Mouse (Mus musculus) intestine, postnatal 0 days (tissue): Measurements from ENCODE around the gene Tspan31. TPM values are rescaled to one million over a fixed set of nuclear protein-coding genes. Genes with fewer than 3 reads are reported as not detected.

Experiments used
- ATAC-seq: fragments of 200-750 bp; cut with Nextera tagmentation; 2 replicates; pipeline ENCODE4 v1.8.0; 2017; ENCODE audit warnings: mild to moderate bottlenecking, moderate TSS enrichment, moderate library complexity
- H3K27ac ChIP-seq: fragments of 300-500 bp; sonication (generic); 2 replicates; pipeline ENCODE4 v1.5.1; 2014; ENCODE audit warnings: mild to moderate bottlenecking, low read depth, low read length, moderate library complexity
- H3K27me3 ChIP-seq: fragments of 300-500 bp; sonication (generic); replicated peaks from 2 replicates; pipeline ENCODE4 v1.6.1; 2014; ENCODE audit warnings: low read length, mixed read lengths; ENCODE audit not compliant: control insufficient read depth, insufficient read depth
- H3K36me3 ChIP-seq: fragments of 300-500 bp; sonication (generic); 2 replicates; pipeline ENCODE4 v1.6.1; 2014; ENCODE audit warnings: mild to moderate bottlenecking, moderate library complexity; ENCODE audit not compliant: control insufficient read depth, insufficient read depth
- H3K4me1 ChIP-seq: fragments of 300-500 bp; sonication (generic); replicated peaks from 2 replicates; pipeline ENCODE4 v1.6.1; 2014; ENCODE audit warnings: antibody characterized with exemption, low read length, mixed read lengths; ENCODE audit not compliant: control insufficient read depth, insufficient read depth
- H3K4me2 ChIP-seq: fragments of 300-500 bp; sonication (generic); replicated peaks from 2 replicates; pipeline ENCODE4 v1.6.1; 2014; ENCODE audit warnings: low read depth, mild to moderate bottlenecking, moderate library complexity
- H3K4me3 ChIP-seq: fragments of 300-500 bp; sonication (generic); 2 replicates; pipeline ENCODE4 v1.5.1; 2014; ENCODE audit warnings: low read depth, low read length
- H3K9ac ChIP-seq: fragments of 300-500 bp; sonication (generic); 2 replicates; pipeline ENCODE4 v1.6.1; 2014; ENCODE audit warnings: mild to moderate bottlenecking, low read depth, low read length
- H3K9me3 ChIP-seq: fragments of 300-500 bp; sonication (generic); 2 replicates; pipeline ENCODE4 v1.6.1; 2016; ENCODE audit warnings: mixed run types; ENCODE audit not compliant: control insufficient read depth
- CTCF ChIP-seq: sonication (generic); IDR thresholded peaks from 2 replicates; pipeline ENCODE4 v1.5.1; 2016; ENCODE audit warnings: low read depth, mild to moderate bottlenecking, control low read depth, antibody characterized with exemption, moderate library complexity
- WGBS: fragments of 180-500 bp; shearing (Covaris S2); extraction: QIAGEN DNeasy Blood & Tissue Kit; methylation state at CpG from one replicate; pipeline ENCODE4 v1.1.7; 2014; 5-methylcytosine and 5-hydroxymethylcytosine counted together
- polyA plus RNA-seq: library from polyadenylated mRNA; unstranded; fragments of >200 nt; fragmentation: Nextera tagmentation; extraction: Ambion mirVana; gene quantifications from 2 replicates; pipeline ENCODE4 v1.2.1, GENCODE M21; 2015

Tspan31 gene
- polyA plus RNA-seq, 1 experiment from 2014 or later, result 300 TPM

- 89% methylated on average over 3 of the region's 3 CpGs for WGBS
- no peaks in the 10 kb centered on the region for H3K27me3 ChIP-seq
- H3K4me2 ChIP-seq, result no peak overlapping the region
- ATAC-seq, result no peak
- H3K9ac ChIP-seq, result no peak overlapping the region
- peaks cover 22% of the 10 kb centered on the region for H3K36me3 ChIP-seq
- no peak overlapping the region for H3K4me3 ChIP-seq
- TF ChIP-seq CTCF, result no peak
- H3K4me1 ChIP-seq, result no peaks in the 10 kb centered on the region
- no peak overlapping the region for H3K27ac ChIP-seq
- no peaks in the 10 kb centered on the region for H3K9me3 ChIP-seq
Observed at GRCm38 (mm10) chr10:127108262-127108583, 38.2 kb upstream of the Tspan31 start.

- no peak for ATAC-seq
Observed at GRCm38 (mm10) chr10:127107563-127108261, 37.6 kb upstream of the Tspan31 start.

GRCm38 (mm10) chr10:127103631-127104030, 33.6 kb upstream of the Tspan31 start:
- Histone ChIP-seq H3K9ac (no peak overlapping the region), H3K27ac (no peak overlapping the region), H3K4me3 (no peak overlapping the region), H3K4me1 (no peaks in the 10 kb centered on the region), H3K36me3 (peaks cover 33% of the 10 kb centered on the region), H3K9me3 (no peaks in the 10 kb centered on the region), H3K27me3 (no peaks in the 10 kb centered on the region), H3K4me2 (no peak overlapping the region)
- TF ChIP-seq CTCF, result no peak
- no peak for ATAC-seq
- 62% methylated on average over 7 of the region's 7 CpGs for WGBS

More at GRCm38 (mm10) chr10:127107563-127108261, 37.6 kb upstream of the Tspan31 start:
- Histone ChIP-seq H3K4me1 (no peaks in the 10 kb centered on the region), H3K9me3 (no peaks in the 10 kb centered on the region), H3K36me3 (peaks cover 17% of the 10 kb centered on the region; the same call in 1 of the 2 replicates), H3K27me3 (no peaks in the 10 kb centered on the region), H3K4me3 (no peak overlapping the region), H3K9ac (no peak overlapping the region), H3K4me2 (no peak overlapping the region), H3K27ac (no peak overlapping the region)
- WGBS, result 88% methylated on average over 16 of the region's 16 CpGs
- no peak for TF ChIP-seq CTCF

GRCm38 (mm10) chr10:127101151-127101550, 31.1 kb upstream of the Tspan31 start:
- WGBS, result 85% methylated on average over 6 of the region's 6 CpGs

GRCm38 (mm10) chr10:127100414-127100813, 30.4 kb upstream of the Tspan31 start:
- peaks cover 54% of the 10 kb centered on the region for H3K36me3 ChIP-seq
- H3K4me2 ChIP-seq, result no peak overlapping the region
- no peaks in the 10 kb centered on the region for H3K9me3 ChIP-seq
- H3K27me3 ChIP-seq, result no peaks in the 10 kb centered on the region
- TF ChIP-seq CTCF, result no peak
- no peak overlapping the region for H3K4me3 ChIP-seq
- H3K4me1 ChIP-seq, result no peaks in the 10 kb centered on the region
- WGBS, result 54% methylated on average over 8 of the region's 8 CpGs
- peak; percentile 70 for ATAC-seq
- no peak overlapping the region for H3K27ac ChIP-seq
- no peak overlapping the region for H3K9ac ChIP-seq

More at GRCm38 (mm10) chr10:127101151-127101550, 31.1 kb upstream of the Tspan31 start:
- no peaks in the 10 kb centered on the region for H3K27me3 ChIP-seq
- H3K4me1 ChIP-seq, result no peaks in the 10 kb centered on the region
- no peaks in the 10 kb centered on the region for H3K9me3 ChIP-seq
- no peak overlapping the region; the same call in 1 of the 2 replicates for H3K27ac ChIP-seq
- peaks cover 47% of the 10 kb centered on the region for H3K36me3 ChIP-seq
- no peak overlapping the region for H3K4me2 ChIP-seq
- H3K9ac ChIP-seq, result no peak overlapping the region
- no peak overlapping the region for H3K4me3 ChIP-seq
- no peak for ATAC-seq
- no peak for TF ChIP-seq CTCF

- Histone ChIP-seq H3K27me3 (no peaks in the 10 kb centered on the region), H3K4me2 (no peak overlapping the region), H3K36me3 (peaks cover 56% of the 10 kb centered on the region), H3K9me3 (no peaks in the 10 kb centered on the region), H3K9ac (no peak overlapping the region), H3K27ac (no peak overlapping the region), H3K4me1 (no peaks in the 10 kb centered on the region), H3K4me3 (no peak overlapping the region)
- ATAC-seq, result no peak
- WGBS, result 91% methylated on average over 15 of the region's 15 CpGs
- TF ChIP-seq CTCF, result no peak
Observed at GRCm38 (mm10) chr10:127099868-127100267, 29.8 kb upstream of the Tspan31 start.
